Mouse (Mus musculus) thymus, adult 2 months (tissue): Measurements from ENCODE around the gene Hrasls. TPM values are rescaled to one million over a fixed set of nuclear protein-coding genes. Genes with fewer than 3 reads are reported as not detected.

ENCODE experiments used
- DNase-seq: peaks from one replicate; pipeline ENCODE4 v3.0.0; 2021
- H3K27ac ChIP-seq: fragments of 200-500 bp; 2 replicates; pipeline ENCODE4 v1.5.1; 2012; ENCODE audit warnings: low read length, control low read depth; ENCODE audit not compliant: control insufficient read depth, insufficient read depth
- H3K27me3 ChIP-seq: fragments of 200-500 bp; 2 replicates; pipeline ENCODE4 v1.6.1; 2012; ENCODE audit warnings: mild to moderate bottlenecking, low read length, moderate library complexity, mixed read lengths; ENCODE audit not compliant: control insufficient read depth, insufficient read depth
- H3K36me3 ChIP-seq: fragments of 200-500 bp; 2 replicates; pipeline ENCODE4 v1.6.1; 2012; ENCODE audit warnings: mild to moderate bottlenecking, low read length, moderate library complexity; ENCODE audit not compliant: control insufficient read depth, insufficient read depth
- H3K4me1 ChIP-seq: fragments of 200-500 bp; replicated peaks from 2 replicates; pipeline ENCODE4 v1.6.1; 2012; ENCODE audit warnings: low read length; ENCODE audit not compliant: control insufficient read depth, insufficient read depth
- H3K4me3 ChIP-seq: fragments of 200-500 bp; 2 replicates; pipeline ENCODE4 v1.5.1; 2012; ENCODE audit warnings: mild to moderate bottlenecking, low read length, control low read depth, moderate library complexity; ENCODE audit not compliant: control insufficient read depth, insufficient read depth
- CTCF ChIP-seq: fragments of 200-500 bp; IDR thresholded peaks from 2 replicates; pipeline ENCODE4 v1.5.1; 2012; ENCODE audit warnings: mild to moderate bottlenecking, control low read depth, low read length, moderate library complexity, borderline replicate concordance; ENCODE audit not compliant: control insufficient read depth, poor library complexity, insufficient read depth; ENCODE audit errors: extremely low read depth
- POLR2A ChIP-seq: fragments of 200-500 bp; IDR thresholded peaks from 2 replicates; pipeline ENCODE4 v1.6.1; 2012; ENCODE audit warnings: mild to moderate bottlenecking, low read length, control low read depth, moderate library complexity; ENCODE audit not compliant: control insufficient read depth, poor library complexity, insufficient read depth; ENCODE audit errors: extremely low read depth
- WGBS: fragments of 180-500 bp; shearing (Covaris S2); methylation state at CpG from one replicate; pipeline ENCODE4 v1.1.7; 2018; 5-methylcytosine and 5-hydroxymethylcytosine counted together
- polyA plus RNA-seq: library from polyadenylated mRNA; depleted of rRNA; stranded (reverse); fragments of >200 nt; gene quantifications from 2 replicates; pipeline ENCODE4 v1.2.3, GENCODE M21; 2012

The Hrasls gene
- polyA plus RNA-seq, 1 experiment, result 1.0 TPM

DNA sequence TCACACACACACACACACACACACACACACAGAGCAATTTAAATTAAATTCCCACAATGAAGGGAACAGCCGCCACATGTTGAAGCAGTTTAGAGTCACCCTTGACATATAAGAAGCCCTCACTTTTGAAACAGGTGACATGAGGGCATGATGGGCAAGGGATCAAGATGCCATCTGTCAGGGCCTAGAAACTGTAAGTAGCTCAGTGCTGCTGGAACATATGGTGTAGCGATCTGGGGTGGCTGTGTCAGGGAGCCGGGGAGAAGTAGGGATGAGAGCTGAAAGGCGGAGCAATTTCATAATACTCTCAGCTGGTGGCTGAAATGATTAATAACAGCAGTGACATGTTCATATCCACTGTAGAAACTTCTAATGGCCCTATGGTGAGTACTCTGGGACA is 15.5 kb upstream of the Hrasls start:
- no peaks in the 10 kb centered on the region for H3K4me1 ChIP-seq
- no peaks in the 10 kb centered on the region for H3K36me3 ChIP-seq
- WGBS, result 96% methylated on average over 4 of the region's 4 CpGs
- no peak for TF ChIP-seq CTCF
- no peak overlapping the region for H3K4me3 ChIP-seq
- DNase-seq, result no peak
- no peaks in the 10 kb centered on the region for H3K27me3 ChIP-seq
- no peak overlapping the region for H3K27ac ChIP-seq

DNA sequence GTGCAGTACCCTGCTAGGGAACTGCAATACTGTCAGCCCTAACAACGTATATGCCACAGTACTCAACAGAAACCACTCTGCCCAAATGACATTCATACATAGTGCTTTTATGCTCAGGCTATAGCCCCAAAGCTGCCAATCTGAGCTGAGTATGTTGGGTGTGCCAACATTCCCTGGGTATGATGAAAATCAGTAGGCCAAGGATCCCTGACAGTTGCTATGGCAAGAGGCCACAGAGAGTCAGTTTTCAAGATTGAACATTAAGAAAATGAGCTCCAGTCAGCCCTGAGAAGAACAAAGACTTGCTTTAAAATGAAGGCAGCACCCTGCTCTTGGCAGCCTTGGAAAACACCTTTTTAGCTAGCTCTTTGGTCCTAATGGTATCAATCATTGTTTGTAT is 14.3 kb upstream of the Hrasls start:
- no peaks in the 10 kb centered on the region for H3K27me3 ChIP-seq
- H3K4me3 ChIP-seq, result no peak overlapping the region
- WGBS, result 83% methylated on average over 1 of the region's 1 CpGs
- no peak overlapping the region for H3K27ac ChIP-seq
- H3K4me1 ChIP-seq, result no peaks in the 10 kb centered on the region
- H3K36me3 ChIP-seq, result no peaks in the 10 kb centered on the region
- TF ChIP-seq POLR2A (no peak), CTCF (no peak)
- DNase-seq, result no peak

DNA sequence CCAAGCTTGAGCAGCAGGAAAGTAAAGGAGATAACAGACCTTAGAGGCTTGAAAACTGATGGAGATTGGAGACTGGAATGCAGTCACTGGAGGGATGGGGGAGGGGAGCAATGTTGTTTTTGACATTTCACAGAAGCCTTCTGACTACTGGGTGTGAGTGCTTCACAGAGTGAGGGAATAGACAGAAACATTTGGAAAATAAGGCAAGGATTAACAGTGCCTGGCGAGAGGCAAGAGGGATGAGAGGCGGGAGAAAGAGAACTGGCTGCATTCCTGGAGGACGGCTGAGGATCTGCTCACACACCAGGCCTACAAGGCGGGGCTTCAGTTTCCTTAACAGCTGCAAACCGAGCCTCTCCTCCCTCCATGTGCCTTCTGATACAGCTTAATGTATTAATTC is 11.0 kb upstream of the Hrasls start:
- 64% methylated on average over 5 of the region's 5 CpGs for WGBS
- Histone ChIP-seq H3K4me1 (no peaks in the 10 kb centered on the region), H3K4me3 (no peak overlapping the region), H3K27ac (no peak overlapping the region), H3K36me3 (no peaks in the 10 kb centered on the region), H3K27me3 (no peaks in the 10 kb centered on the region)
- TF ChIP-seq CTCF (no peak), POLR2A (no peak)
- DNase-seq, result no peak

DNA sequence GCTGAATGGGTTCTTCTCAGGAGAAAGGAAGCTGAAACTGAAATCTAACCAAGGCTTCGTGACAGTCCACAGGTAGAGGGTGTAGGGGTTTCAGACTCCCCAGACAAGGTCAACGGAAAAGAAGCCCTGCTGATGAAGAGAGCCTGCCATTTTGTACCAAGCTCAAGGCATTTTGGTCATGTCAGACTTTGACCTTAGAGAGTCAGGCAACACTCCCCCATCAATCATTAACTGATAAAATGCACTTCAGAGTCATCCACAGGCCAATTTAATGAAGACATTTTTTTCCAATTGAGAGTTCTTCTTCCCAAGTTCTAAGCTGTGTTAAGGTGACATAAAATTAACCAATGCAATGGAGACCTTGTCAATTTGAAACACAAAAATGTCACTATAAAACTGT is 8.3 kb upstream of the Hrasls start:
- H3K27ac ChIP-seq, result no peak overlapping the region
- H3K36me3 ChIP-seq, result no peaks in the 10 kb centered on the region
- DNase-seq, result no peak
- no peak overlapping the region for H3K4me3 ChIP-seq
- H3K27me3 ChIP-seq, result no peaks in the 10 kb centered on the region
- H3K4me1 ChIP-seq, result no peaks in the 10 kb centered on the region
- WGBS, result 82% methylated on average over 2 of the region's 2 CpGs
- TF ChIP-seq CTCF, result no peak
- no peak for TF ChIP-seq POLR2A

DNA sequence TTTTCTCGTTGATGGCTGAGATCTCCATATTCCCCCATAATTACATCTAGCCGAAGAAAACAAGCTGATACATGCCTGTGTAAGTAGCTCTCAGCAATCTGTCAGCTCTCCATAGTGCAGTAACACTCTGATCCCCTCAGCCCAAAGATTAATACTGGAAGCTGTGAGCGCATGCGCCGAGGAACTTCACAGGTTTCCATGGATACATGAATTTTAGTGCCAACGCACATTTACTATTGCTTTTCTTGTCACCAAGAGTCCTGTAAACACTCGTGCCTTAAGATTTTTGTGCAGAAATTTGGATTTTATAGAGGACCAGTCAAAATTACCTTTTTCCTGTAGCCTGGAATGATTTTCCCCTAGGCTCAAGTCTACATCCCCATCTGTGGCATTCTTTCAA is 4.6 kb upstream of the Hrasls start:
- 90% methylated on average over 7 of the region's 7 CpGs for WGBS
- Histone ChIP-seq H3K27ac (no peak overlapping the region), H3K36me3 (no peaks in the 10 kb centered on the region), H3K4me3 (no peak overlapping the region), H3K4me1 (no peaks in the 10 kb centered on the region), H3K27me3 (no peaks in the 10 kb centered on the region)
- no peak for DNase-seq
- TF ChIP-seq CTCF (no peak), POLR2A (no peak)

DNA sequence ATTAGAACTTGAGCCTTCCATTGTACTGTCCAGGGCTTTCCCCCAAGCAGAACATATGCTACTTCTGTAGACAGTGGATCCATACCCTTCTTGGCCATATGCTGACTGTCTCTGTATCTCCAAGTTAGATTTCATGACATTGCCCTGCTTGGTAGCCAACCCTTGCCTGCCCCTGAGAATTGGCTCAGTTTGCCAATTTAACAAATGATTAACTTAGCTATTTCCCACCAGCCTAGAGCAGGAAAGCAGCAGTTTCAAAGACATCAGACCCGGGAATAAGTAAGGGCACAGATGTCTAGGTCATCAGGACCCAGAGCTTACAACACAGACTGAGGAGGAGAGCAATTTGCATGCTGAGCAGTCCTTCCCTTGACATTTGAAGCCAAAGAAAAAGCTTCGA is 3.9 kb upstream of the Hrasls start:
- H3K4me1 ChIP-seq, result no peaks in the 10 kb centered on the region
- no peaks in the 10 kb centered on the region for H3K27me3 ChIP-seq
- no peak for DNase-seq
- no peak overlapping the region for H3K4me3 ChIP-seq
- no peak for TF ChIP-seq POLR2A
- no peak for TF ChIP-seq CTCF
- H3K36me3 ChIP-seq, result no peaks in the 10 kb centered on the region
- WGBS, result 59% methylated on average over 2 of the region's 2 CpGs
- no peak overlapping the region for H3K27ac ChIP-seq

DNA sequence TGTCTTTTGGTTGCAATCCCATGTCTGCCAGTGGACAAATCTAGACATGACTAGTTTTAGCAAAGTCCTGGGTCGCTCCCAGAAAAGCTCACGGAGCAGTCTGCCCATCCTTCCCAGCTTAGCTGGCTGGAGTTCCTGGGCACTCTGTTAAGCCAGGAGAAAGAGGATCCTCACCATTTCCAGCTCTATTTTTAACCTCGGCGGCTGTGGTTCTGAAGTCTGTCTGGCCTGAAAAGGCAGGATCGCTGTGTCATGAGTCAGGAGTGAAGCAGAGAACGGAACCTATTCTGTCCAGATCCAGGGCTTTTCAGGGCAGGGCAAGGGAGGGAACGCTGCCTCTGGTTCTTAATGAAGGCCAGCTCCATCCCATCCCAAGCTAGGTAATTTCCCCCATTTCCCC is 654 bp upstream of the Hrasls start:
- 71% methylated on average over 7 of the region's 7 CpGs for WGBS

More for the DNA sequence above, 654 bp upstream of the Hrasls start:
- no peak overlapping the region for H3K4me3 ChIP-seq
- H3K27ac ChIP-seq, result no peak overlapping the region
- no peaks in the 10 kb centered on the region for H3K36me3 ChIP-seq
- TF ChIP-seq CTCF, result no peak
- no peak for TF ChIP-seq POLR2A
- no peaks in the 10 kb centered on the region for H3K4me1 ChIP-seq
- DNase-seq, result no peak
- H3K27me3 ChIP-seq, result no peaks in the 10 kb centered on the region
